In the genomic region with DNA sequence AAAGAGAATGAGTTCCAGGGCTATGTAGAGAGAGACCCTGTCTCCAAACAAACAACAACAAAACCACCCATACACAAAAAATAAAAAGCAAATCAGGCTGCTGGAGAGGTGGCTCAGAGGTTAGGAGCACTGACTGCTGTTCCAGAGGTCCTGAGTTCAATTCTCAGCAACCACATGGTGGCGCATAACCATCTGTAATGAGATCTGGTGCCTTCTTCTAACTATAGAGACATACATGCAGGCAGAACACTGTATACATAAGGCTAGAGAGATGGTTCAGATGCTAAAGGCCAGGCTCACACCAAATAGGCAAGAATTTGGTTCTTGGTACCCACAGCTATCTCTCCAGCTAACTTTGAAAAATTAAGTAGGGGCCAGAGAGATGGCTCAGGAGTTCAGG, we compare ENCODE assay signal across 11 mouse cellular contexts. TPM values are rescaled to one million over a fixed set of nuclear protein-coding genes. Genes with fewer than 3 reads are reported as not detected.
DNase-seq lines count a peak whose midpoint lies in the region; ATAC-seq lines count a peak whose summit lies in the region.
"Had no signal": no experiment of that assay in that cellular context is flagged by ENCODE, and none has a peak within 500 bp of the region (broad histone marks: within the 10 kb centered on the region; RNA-seq: fewer than 3 reads in every experiment).

No protein-coding gene starts in this region.

- intact Hi-C loops in gastrocnemius, postnatal 14 days (cut with DNase I; ENCODE audit: low total_unique reads) = no loop called here

- no peaks in the 10 kb centered on the region for H3K4me1 ChIP-seq in forebrain, embryonic 14.5 days (ENCODE audit: control insufficient read depth, insufficient read depth, low read length)
- no peaks in the 10 kb centered on the region for H3K4me1 ChIP-seq in forebrain, embryonic 16.5 days (replicated peaks; ENCODE audit: control insufficient read depth, insufficient read depth, low read length)
- H3K4me1 ChIP-seq in midbrain, embryonic 13.5 days (replicated peaks) = no peaks in the 10 kb centered on the region
- no peaks in the 10 kb centered on the region for H3K4me1 ChIP-seq in midbrain, embryonic 15.5 days
- no peaks in the 10 kb centered on the region for H3K4me1 ChIP-seq in liver, embryonic 16.5 days (ENCODE audit: control insufficient read depth, low read depth, low read length)

- no peak overlapping the region for H3K27ac ChIP-seq in forebrain, embryonic 14.5 days (ENCODE audit: low read depth, low read length)
- H3K27ac ChIP-seq in forebrain, embryonic 16.5 days (ENCODE audit: low read length) = no peak overlapping the region
- H3K27ac ChIP-seq in midbrain, embryonic 13.5 days = no peak overlapping the region
- no peak overlapping the region for H3K27ac ChIP-seq in midbrain, embryonic 15.5 days
- H3K27ac ChIP-seq in liver, embryonic 16.5 days (ENCODE audit: low read length) = no peak overlapping the region

- no peaks in the 10 kb centered on the region for H3K36me3 ChIP-seq in forebrain, embryonic 14.5 days (ENCODE audit: control insufficient read depth, insufficient read depth, low read length)
- H3K36me3 ChIP-seq in forebrain, embryonic 16.5 days (ENCODE audit: control insufficient read depth, insufficient read depth) = no peaks in the 10 kb centered on the region
- no peaks in the 10 kb centered on the region for H3K36me3 ChIP-seq in midbrain, embryonic 13.5 days
- H3K36me3 ChIP-seq in midbrain, embryonic 15.5 days (replicated peaks) = no peaks in the 10 kb centered on the region
- no peaks in the 10 kb centered on the region for H3K36me3 ChIP-seq in liver, embryonic 16.5 days (ENCODE audit: control insufficient read depth, insufficient read depth)
- H3K36me3 ChIP-seq: G1E had no signal

- no peak for ATAC-seq in forebrain, embryonic 14.5 days
- no peak for ATAC-seq in forebrain, embryonic 16.5 days
- 0 out of 2 replicates have a peak, but pooled peaks have one; percentile 24 for ATAC-seq in midbrain, embryonic 13.5 days
- no peak for ATAC-seq in midbrain, embryonic 15.5 days (replicated peaks)
- peak; percentile 47; the same call in 1 of the 2 replicates for ATAC-seq in liver, embryonic 16.5 days (ENCODE audit: low read depth)
- no peak for ATAC-seq in activated CD4-positive, CD25-positive, alpha-beta regulatory T cell, adult 4 months

- H3K4me2 ChIP-seq in forebrain, embryonic 14.5 days (ENCODE audit: low read length) = no peak overlapping the region
- no peak overlapping the region for H3K4me2 ChIP-seq in forebrain, embryonic 16.5 days (ENCODE audit: low read length)
- H3K4me2 ChIP-seq in midbrain, embryonic 13.5 days (replicated peaks) = no peak overlapping the region
- no peak overlapping the region for H3K4me2 ChIP-seq in midbrain, embryonic 15.5 days
- H3K4me2 ChIP-seq in liver, embryonic 16.5 days (ENCODE audit: low read depth, low read length) = no peak overlapping the region

- peak; percentile 45 for DNase-seq in forebrain, embryonic 14.5 days (ENCODE audit: low spot score)
- peak; percentile 70 for DNase-seq in thymus, postnatal 14 days
- no peak for DNase-seq in gastrocnemius, postnatal 14 days
- DNase-seq: right cerebral cortex, postnatal 4 days had no signal

- 8% methylated on average over 1 of the region's 1 CpGs for WGBS in forebrain, embryonic 14.5 days
- WGBS in forebrain, embryonic 16.5 days = 24% methylated on average over 1 of the region's 1 CpGs
- WGBS in midbrain, embryonic 13.5 days = 21% methylated on average over 1 of the region's 1 CpGs
- 20% methylated on average over 1 of the region's 1 CpGs for WGBS in midbrain, embryonic 15.5 days
- whole genome bisulfite sequencing in liver, embryonic 16.5 days (ENCODE audit: insufficient replicate concordance) = 13% methylated on average over 1 of the region's 1 CpGs

- H3K9me3 ChIP-seq in forebrain, embryonic 14.5 days (replicated peaks; ENCODE audit: control insufficient read depth, low read length) = no peaks in the 10 kb centered on the region
- H3K9me3 ChIP-seq in forebrain, embryonic 16.5 days (ENCODE audit: control insufficient read depth, low read length) = no peaks in the 10 kb centered on the region
- no peaks in the 10 kb centered on the region for H3K9me3 ChIP-seq in midbrain, embryonic 13.5 days
- no peaks in the 10 kb centered on the region for H3K9me3 ChIP-seq in midbrain, embryonic 15.5 days
- H3K9me3 ChIP-seq in liver, embryonic 16.5 days (replicated peaks; ENCODE audit: control insufficient read depth, low read length) = no peaks in the 10 kb centered on the region
- H3K9me3 ChIP-seq: G1E had no signal

- H3K27me3 ChIP-seq in forebrain, embryonic 14.5 days (replicated peaks; ENCODE audit: control insufficient read depth, insufficient read depth, low read length) = no peaks in the 10 kb centered on the region
- H3K27me3 ChIP-seq in forebrain, embryonic 16.5 days (replicated peaks; ENCODE audit: control insufficient read depth, insufficient read depth, low read length) = no peaks in the 10 kb centered on the region
- H3K27me3 ChIP-seq in midbrain, embryonic 13.5 days = no peaks in the 10 kb centered on the region
- no peaks in the 10 kb centered on the region for H3K27me3 ChIP-seq in midbrain, embryonic 15.5 days (replicated peaks)
- H3K27me3 ChIP-seq in liver, embryonic 16.5 days (ENCODE audit: control insufficient read depth, insufficient read depth, low read depth, low read length) = no peaks in the 10 kb centered on the region; the same call in 1 of the 2 replicates

- H3K9ac ChIP-seq in forebrain, embryonic 14.5 days (ENCODE audit: low read length) = no peak overlapping the region
- no peak overlapping the region for H3K9ac ChIP-seq in forebrain, embryonic 16.5 days (replicated peaks; ENCODE audit: low read depth, low read length)
- H3K9ac ChIP-seq in midbrain, embryonic 13.5 days (replicated peaks) = no peak overlapping the region
- H3K9ac ChIP-seq in midbrain, embryonic 15.5 days = no peak overlapping the region
- H3K9ac ChIP-seq in liver, embryonic 16.5 days (ENCODE audit: low read depth, low read length) = no peak overlapping the region

- no peak overlapping the region for H3K4me3 ChIP-seq in forebrain, embryonic 14.5 days (ENCODE audit: low read depth, low read length)
- no peak overlapping the region for H3K4me3 ChIP-seq in forebrain, embryonic 16.5 days (replicated peaks; ENCODE audit: low read length)
- H3K4me3 ChIP-seq in midbrain, embryonic 13.5 days (replicated peaks) = no peak overlapping the region
- H3K4me3 ChIP-seq in midbrain, embryonic 15.5 days = no peak overlapping the region
- no peak overlapping the region for H3K4me3 ChIP-seq in liver, embryonic 16.5 days (ENCODE audit: low read depth, low read length)

RNA-seq across cellular contexts. Expression of a gene that starts 8.4 kb away (rescaled TPM):
- 0.15 and 0.29 TPM in 2 replicates for polyA plus RNA-seq in forebrain, embryonic 14.5 days (2014; fragmentation: Nextera tagmentation; extraction: Ambion mirVana)
- polyA plus RNA-seq in forebrain, embryonic 16.5 days (2015; fragmentation: Nextera tagmentation; extraction: Ambion mirVana) = 0.45 and 0.57 TPM in 2 replicates
- 0.23 and 0.62 TPM in 2 replicates for polyA plus RNA-seq in midbrain, embryonic 13.5 days (2015; fragmentation: Nextera tagmentation; extraction: Ambion mirVana)
- 1.1 and 1.4 TPM in 2 replicates for polyA plus RNA-seq in midbrain, embryonic 15.5 days (2015; fragmentation: Nextera tagmentation; extraction: Ambion mirVana)
- polyA plus RNA-seq in liver, embryonic 16.5 days (2015; fragmentation: Nextera tagmentation; extraction: Ambion mirVana) = 0.06 and 0.35 TPM in 2 replicates
- not detected for polyA plus RNA-seq in activated CD4-positive, CD25-positive, alpha-beta regulatory T cell, adult 4 months (2017; shearing (Covaris generic))
- total RNA-seq in gastrocnemius, postnatal 14 days (2021) = 10 to 100 TPM in 1 of 2 experiments, 1 to 10 TPM in 1; 7.8 to 11.0 TPM
- polyA plus RNA-seq: G1E had no signal

RNA-seq across cellular contexts. Expression of a gene that starts 12.3 kb away (rescaled TPM):
- 173 and 184 TPM in 2 replicates for polyA plus RNA-seq in forebrain, embryonic 14.5 days (2014; fragmentation: Nextera tagmentation; extraction: Ambion mirVana)
- polyA plus RNA-seq in forebrain, embryonic 16.5 days (2015; fragmentation: Nextera tagmentation; extraction: Ambion mirVana) = 172 and 173 TPM in 2 replicates
- polyA plus RNA-seq in midbrain, embryonic 13.5 days (2015; fragmentation: Nextera tagmentation; extraction: Ambion mirVana) = 167 and 168 TPM in 2 replicates
- polyA plus RNA-seq in midbrain, embryonic 15.5 days (2015; fragmentation: Nextera tagmentation; extraction: Ambion mirVana) = 138 and 142 TPM in 2 replicates
- 90.5 and 92.7 TPM in 2 replicates for polyA plus RNA-seq in liver, embryonic 16.5 days (2015; fragmentation: Nextera tagmentation; extraction: Ambion mirVana)
- 10 to 100 TPM; 62.6 to 75.9 TPM for polyA plus RNA-seq in activated CD4-positive, CD25-positive, alpha-beta regulatory T cell, adult 4 months (2017; shearing (Covaris generic))
- 100 to 1,000 TPM; 182 to 211 TPM for total RNA-seq in gastrocnemius, postnatal 14 days (2021)

RNA-seq across cellular contexts. Expression of a gene that starts 20.0 kb away (rescaled TPM):
- polyA plus RNA-seq in forebrain, embryonic 14.5 days (2014; fragmentation: Nextera tagmentation; extraction: Ambion mirVana) = 346 and 353 TPM in 2 replicates
- 258 and 306 TPM in 2 replicates for polyA plus RNA-seq in forebrain, embryonic 16.5 days (2015; fragmentation: Nextera tagmentation; extraction: Ambion mirVana)
- polyA plus RNA-seq in midbrain, embryonic 13.5 days (2015; fragmentation: Nextera tagmentation; extraction: Ambion mirVana) = 310 and 338 TPM in 2 replicates
- 479 and 483 TPM in 2 replicates for polyA plus RNA-seq in midbrain, embryonic 15.5 days (2015; fragmentation: Nextera tagmentation; extraction: Ambion mirVana)
- 0.22 and 0.51 TPM in 2 replicates for polyA plus RNA-seq in liver, embryonic 16.5 days (2015; fragmentation: Nextera tagmentation; extraction: Ambion mirVana)
- polyA plus RNA-seq in activated CD4-positive, CD25-positive, alpha-beta regulatory T cell, adult 4 months (2017; shearing (Covaris generic)) = 1 to 10 TPM in 1 of 2 experiments, under 1 TPM in 1; 0.42 to 1.2 TPM
- total RNA-seq in gastrocnemius, postnatal 14 days (2021) = not detected
- total RNA-seq: heart, postnatal 14 days had no signal
- polyA plus RNA-seq: G1E had no signal

RNA-seq across cellular contexts. Expression of a gene that starts 21.7 kb away (rescaled TPM):
- 57.0 and 66.4 TPM in 2 replicates for polyA plus RNA-seq in forebrain, embryonic 14.5 days (2014; fragmentation: Nextera tagmentation; extraction: Ambion mirVana)
- polyA plus RNA-seq in forebrain, embryonic 16.5 days (2015; fragmentation: Nextera tagmentation; extraction: Ambion mirVana) = 49.7 and 53.5 TPM in 2 replicates
- 66.5 and 71.5 TPM in 2 replicates for polyA plus RNA-seq in midbrain, embryonic 13.5 days (2015; fragmentation: Nextera tagmentation; extraction: Ambion mirVana)
- 61.4 and 62.7 TPM in 2 replicates for polyA plus RNA-seq in midbrain, embryonic 15.5 days (2015; fragmentation: Nextera tagmentation; extraction: Ambion mirVana)
- polyA plus RNA-seq in liver, embryonic 16.5 days (2015; fragmentation: Nextera tagmentation; extraction: Ambion mirVana) = 27.9 and 29.6 TPM in 2 replicates
- 10 to 100 TPM; 85.8 to 90.4 TPM for polyA plus RNA-seq in activated CD4-positive, CD25-positive, alpha-beta regulatory T cell, adult 4 months (2017; shearing (Covaris generic))
- 10 to 100 TPM; 55.1 to 64.7 TPM for total RNA-seq in gastrocnemius, postnatal 14 days (2021)

RNA-seq across cellular contexts. Expression of a gene that starts 21.8 kb away (rescaled TPM):
- polyA plus RNA-seq in forebrain, embryonic 14.5 days (2014; fragmentation: Nextera tagmentation; extraction: Ambion mirVana) = 66.0 and 77.8 TPM in 2 replicates
- polyA plus RNA-seq in forebrain, embryonic 16.5 days (2015; fragmentation: Nextera tagmentation; extraction: Ambion mirVana) = 88.3 and 98.7 TPM in 2 replicates
- polyA plus RNA-seq in midbrain, embryonic 13.5 days (2015; fragmentation: Nextera tagmentation; extraction: Ambion mirVana) = 78.9 and 83.7 TPM in 2 replicates
- 100 and 105 TPM in 2 replicates for polyA plus RNA-seq in midbrain, embryonic 15.5 days (2015; fragmentation: Nextera tagmentation; extraction: Ambion mirVana)
- 27.1 and 29.3 TPM in 2 replicates for polyA plus RNA-seq in liver, embryonic 16.5 days (2015; fragmentation: Nextera tagmentation; extraction: Ambion mirVana)
- polyA plus RNA-seq in activated CD4-positive, CD25-positive, alpha-beta regulatory T cell, adult 4 months (2017; shearing (Covaris generic)) = 100 to 1,000 TPM in 1 of 2 experiments, 10 to 100 TPM in 1; 93.4 to 102 TPM
- 10 to 100 TPM; 14.4 to 15.6 TPM for total RNA-seq in gastrocnemius, postnatal 14 days (2021)

Comparison
In these comparisons a context has a peak if more than half of its experiments do, and no peak if none do; other contexts are left out.
1. ATAC-seq: peak in midbrain, embryonic 13.5 days (single experiment) and liver, embryonic 16.5 days (single experiment); none in forebrain, embryonic 14.5 days (single experiment), forebrain, embryonic 16.5 days (single experiment), midbrain, embryonic 15.5 days (single experiment) and activated CD4-positive, CD25-positive, alpha-beta regulatory T cell, adult 4 months (single experiment).
2. RNA of a gene that starts 20.0 kb away (polyA plus RNA-seq): 479 to 483 TPM in midbrain, embryonic 15.5 days, 346 to 353 TPM in forebrain, embryonic 14.5 days, 310 to 338 TPM in midbrain, embryonic 13.5 days and 258 to 306 TPM in forebrain, embryonic 16.5 days; 0.42 to 1.2 TPM in activated CD4-positive, CD25-positive, alpha-beta regulatory T cell, adult 4 months and 0.22 to 0.51 TPM in liver, embryonic 16.5 days; every median in the first group is over 100 times any median in the second.